Mouse (Mus musculus) MN1 (cell line): ENCODE results near the gene Cdk5rap1.

Experiments
- DNase-seq: peaks from one replicate; pipeline ENCODE4 v3.0.0-alpha.2; 2016; ENCODE audit warnings: low spot score

Cdk5rap1 gene

GRCm38 (mm10) chr2:154372842-154373500, at the start of gene Cdk5rap1:
Cdk5rap1 (minus strand) TSS chr2:154373010.
- DNase-seq: peak; percentile 30

- DNase-seq: peak; percentile 32
These were observed 49.4 kb upstream of the Cdk5rap1 start for GRCm38 (mm10) chr2:154422181-154422580.

GRCm38 (mm10) chr2:154420942-154421731, 48.3 kb upstream of the Cdk5rap1 start:
- peak; percentile 57 for DNase-seq

DNA sequence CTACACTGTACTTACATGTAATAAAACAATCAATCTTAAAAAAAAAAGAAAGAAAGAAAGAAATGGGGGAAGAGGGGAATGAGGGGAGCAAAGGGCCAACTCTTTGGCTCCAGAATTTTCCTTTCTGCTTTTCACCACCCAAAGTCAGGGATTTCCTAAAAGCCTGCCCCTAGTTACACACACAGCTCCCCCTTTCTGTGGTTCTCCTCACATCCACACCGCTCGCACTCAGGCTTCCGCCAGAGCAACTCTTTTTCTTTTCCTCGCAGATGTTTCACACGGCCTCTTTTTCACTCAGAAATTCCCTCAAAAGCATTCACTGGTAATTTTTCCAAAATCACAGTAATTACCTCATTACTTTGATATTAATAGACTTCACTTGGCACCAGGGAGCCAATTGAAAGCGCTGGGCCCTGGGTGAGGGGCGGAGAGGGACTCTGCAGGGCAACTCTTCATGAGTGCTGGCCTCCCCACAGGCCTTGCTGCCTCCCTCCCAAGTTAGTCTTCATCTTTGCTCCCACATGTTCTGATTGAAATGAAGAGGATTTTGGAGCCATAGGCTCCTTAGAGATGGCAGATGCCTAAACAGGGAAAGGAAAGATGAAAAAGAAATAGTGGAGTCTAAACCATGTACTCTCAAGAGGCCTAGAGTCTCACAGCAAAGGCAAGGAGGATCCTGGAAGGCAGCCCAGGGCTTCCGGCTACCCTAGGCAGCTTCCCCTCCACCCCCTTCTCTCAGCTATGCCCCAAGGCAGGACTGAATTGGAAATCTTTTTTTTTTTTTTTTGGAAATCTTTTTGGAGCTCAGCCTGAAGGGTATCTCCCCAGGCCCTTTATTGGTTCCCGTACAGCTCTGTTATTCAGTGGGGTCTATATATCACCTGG, 47.1 kb upstream of the Cdk5rap1 start:
- DNase-seq: no peak

DNA sequence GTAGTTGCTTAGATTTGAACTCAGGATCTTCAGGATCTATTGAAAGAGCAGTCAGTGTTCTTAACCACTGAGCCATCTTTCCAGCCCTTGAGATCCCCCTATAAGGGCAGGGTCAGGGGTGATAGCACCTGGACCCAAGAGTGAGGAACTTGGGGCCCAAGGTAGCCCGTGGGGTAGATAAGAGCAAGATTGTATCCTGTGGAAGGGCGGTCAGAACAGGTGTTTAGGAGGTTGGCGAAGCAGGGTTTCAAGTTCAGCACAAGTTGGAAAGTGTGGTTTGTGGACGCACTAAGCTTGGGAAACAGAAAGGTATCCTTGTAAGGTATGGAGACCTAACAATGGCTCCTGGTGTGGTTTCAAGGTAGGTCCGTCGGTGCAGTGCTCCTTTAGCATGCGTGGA, 45.2 kb upstream of the Cdk5rap1 start:
- DNase-seq: no peak

- peak; percentile 79 for DNase-seq
These were observed 44.3 kb upstream of the Cdk5rap1 start for GRCm38 (mm10) chr2:154417107-154417506.

DNA sequence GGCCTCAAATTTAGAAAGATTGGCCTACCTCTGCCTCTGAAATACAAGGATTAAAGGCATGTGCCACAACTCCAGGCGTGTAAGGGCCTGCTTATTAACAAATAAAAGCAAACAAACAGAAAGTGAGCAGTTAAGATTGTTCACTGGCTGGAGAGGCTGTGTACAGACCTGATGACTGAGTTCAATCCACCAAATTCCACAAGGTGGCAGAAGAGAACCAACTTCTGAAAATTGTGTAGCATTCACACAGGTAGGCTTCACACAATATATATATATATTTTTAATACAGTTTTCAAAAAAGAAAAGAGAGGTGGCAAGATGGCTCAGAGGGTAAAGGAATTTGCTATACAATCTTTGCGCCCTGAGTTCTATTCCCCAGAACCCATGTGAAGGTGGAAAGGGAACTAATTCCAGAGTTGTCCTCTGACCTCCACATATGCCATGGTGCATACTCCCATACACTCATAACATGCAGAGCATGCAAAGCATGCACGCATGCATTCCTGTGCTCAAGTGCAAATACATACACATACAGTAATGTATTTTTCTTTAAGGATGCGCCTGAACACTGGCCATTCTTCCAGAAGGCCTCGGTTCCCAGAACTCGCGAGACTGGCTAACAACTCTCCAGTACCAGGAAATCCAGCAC, 39.3 kb upstream of the Cdk5rap1 start:
- DNase-seq: peak; percentile 78

GRCm38 (mm10) chr2:154410355-154410754, 37.5 kb upstream of the Cdk5rap1 start:
- DNase-seq: peak; percentile 88

GRCm38 (mm10) chr2:154407643-154408445, 35.0 kb upstream of the Cdk5rap1 start, which contains the start of gene Snta1:
Snta1 (minus strand) TSS chr2:154408099.
- DNase-seq: peak; percentile 85

- peak; percentile 32 for DNase-seq
These were observed 34.3 kb upstream of the Cdk5rap1 start for GRCm38 (mm10) chr2:154407063-154407642.

DNA sequence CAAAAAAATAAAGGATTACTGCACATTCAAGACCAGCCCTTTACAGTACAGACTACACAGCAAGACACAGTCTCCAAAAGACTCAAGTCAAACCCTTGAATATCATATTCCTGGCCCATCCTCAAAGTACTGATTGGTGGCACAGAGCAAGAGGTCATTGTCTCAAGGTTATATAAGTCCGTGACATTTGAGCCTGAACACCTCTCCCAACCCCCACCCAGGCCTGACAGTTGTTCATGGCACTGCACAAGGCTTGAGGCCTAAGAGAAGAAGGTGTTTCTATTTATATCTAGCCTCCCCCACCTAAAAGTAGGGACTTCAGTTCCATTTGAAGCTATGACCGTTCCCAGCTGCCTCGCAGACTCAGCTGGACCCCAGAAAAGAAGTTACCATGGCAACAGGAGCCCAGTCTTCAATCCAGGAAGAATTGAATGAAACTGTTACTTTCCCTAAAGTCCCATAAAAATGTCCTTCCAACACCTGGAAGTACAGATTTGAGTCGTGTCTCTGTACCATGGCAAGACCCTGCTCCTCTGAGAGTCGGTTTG, 32.7 kb upstream of the Cdk5rap1 start:
- DNase-seq: no peak

DNA sequence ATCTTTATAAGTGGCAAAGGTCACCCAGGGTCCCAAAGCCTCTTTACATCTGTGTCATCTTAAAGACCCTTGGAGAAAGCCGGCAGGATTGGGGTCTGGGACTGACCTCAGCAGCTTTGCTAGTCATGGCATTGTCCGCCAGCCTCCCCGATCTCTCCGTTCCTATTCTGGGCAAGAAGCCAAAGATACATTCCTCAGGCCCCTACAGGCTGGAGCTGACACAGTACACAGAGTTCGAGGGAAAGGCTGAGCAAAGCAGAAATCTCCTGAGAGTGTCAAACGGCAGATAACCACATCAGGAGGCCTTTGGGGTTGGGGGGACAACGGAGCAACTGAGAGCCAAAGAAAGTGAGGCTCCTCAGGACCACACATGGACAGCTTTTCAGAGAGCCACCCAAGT, 30.0 kb upstream of the Cdk5rap1 start:
- peak; percentile 88 for DNase-seq

GRCm38 (mm10) chr2:154401976-154402375, 29.2 kb upstream of the Cdk5rap1 start:
- no peak for DNase-seq

- DNase-seq: no peak
These were observed 26.5 kb upstream of the Cdk5rap1 start for GRCm38 (mm10) chr2:154399325-154399724.

DNA sequence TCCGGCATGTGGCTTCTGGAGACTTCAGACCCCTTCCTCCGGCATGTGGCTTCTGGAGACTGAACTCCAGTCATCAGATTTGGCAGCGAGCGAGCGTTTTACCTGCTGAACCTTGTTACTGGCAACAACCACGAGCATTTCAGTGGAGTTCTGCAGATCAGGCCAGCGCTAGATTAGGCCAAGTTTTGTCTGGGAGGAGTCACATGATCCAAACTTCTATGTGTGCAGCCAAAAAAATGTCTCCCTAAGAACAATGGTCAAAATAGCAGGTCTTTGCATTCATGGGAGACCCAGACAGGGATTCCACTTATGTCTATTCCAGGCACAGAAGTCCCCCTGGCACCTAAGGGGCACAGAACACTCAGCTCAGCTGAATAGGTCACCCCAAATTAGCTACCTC, 25.5 kb upstream of the Cdk5rap1 start:
- DNase-seq: no peak

- no peak for DNase-seq
These were observed 23.7 kb upstream of the Cdk5rap1 start for GRCm38 (mm10) chr2:154396529-154396928.

GRCm38 (mm10) chr2:154394602-154395001, 21.8 kb upstream of the Cdk5rap1 start:
- DNase-seq: peak; percentile 92

GRCm38 (mm10) chr2:154390180-154390964, 17.6 kb upstream of the Cdk5rap1 start:
- peak; percentile 91 for DNase-seq

- no peak for DNase-seq
These were observed 6.3 kb upstream of the Cdk5rap1 start for GRCm38 (mm10) chr2:154379103-154379502.
